Mouse (Mus musculus) thymus, postnatal 14 days (tissue): ENCODE data around the gene Olfr161.
"Not testable (repeated sequence)": the region's sequence is repeated elsewhere in the genome, so short reads cannot be mapped to it uniquely, and the experiment has no call there.

Experiments used
- DNase-seq: peaks from one replicate; pipeline ENCODE4 v3.0.0; 2021

Gene Olfr161

DNA sequence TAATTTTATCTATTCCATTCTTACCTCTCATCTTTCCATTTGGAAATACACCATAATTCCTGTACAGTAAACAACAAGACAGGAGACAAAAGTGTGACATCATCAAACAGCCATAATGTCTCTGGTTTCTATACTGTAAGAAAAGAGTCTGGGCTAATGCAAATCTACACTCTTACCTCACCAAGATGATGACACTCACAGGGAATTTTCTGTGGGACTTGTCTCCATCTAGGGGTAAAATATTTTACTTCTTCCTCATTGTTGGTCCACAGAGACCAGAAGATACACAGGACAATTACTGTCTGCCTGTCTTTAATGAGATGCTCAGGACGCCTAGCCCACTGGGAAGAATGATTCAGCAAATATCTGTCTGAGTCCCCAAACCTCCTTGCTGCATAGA lies at the start of gene Olfr161:
Gene Olfr161 (plus strand): TSS at position 352 of the 400 bp plus-strand sequence.
- DNase-seq: no peak

DNA sequence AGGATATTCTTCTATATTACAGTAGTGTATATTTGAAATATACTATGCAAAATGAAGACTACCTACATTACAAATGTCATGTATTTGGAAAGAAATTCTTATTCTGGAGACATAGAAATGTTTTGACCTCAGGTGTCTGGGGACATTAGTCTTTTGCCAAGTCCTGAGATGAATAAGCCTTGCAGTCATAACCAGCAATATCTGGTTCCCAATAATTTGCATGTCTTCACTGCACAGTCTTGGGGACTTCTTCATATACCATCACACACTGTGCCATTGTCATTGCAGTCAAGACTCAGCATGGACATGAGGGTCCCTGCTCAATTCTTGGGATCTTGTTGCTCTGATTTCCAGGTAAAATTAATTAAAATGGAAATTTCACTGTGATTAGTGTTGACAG lies 27.3 kb upstream of the Olfr161 start:
- DNase-seq: no peak

DNA sequence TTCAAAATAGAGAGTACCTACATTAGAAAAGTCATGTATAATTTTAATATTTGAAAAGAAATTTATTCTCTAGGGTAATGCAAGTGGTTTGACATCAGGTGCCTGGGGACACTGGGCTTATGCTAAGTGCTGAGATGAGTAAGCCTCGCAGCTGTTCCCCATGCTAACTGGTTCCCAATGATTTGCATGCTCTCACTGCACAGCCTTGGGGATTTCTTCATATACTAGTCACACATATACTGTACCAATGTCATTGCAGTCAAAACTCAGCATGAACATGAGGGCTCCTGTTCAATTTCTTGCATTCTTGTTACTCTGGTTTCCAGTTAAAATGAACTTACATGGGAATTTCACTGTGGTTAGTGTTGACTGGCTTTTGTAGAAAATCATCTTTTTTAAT lies 13.2 kb upstream of the Olfr161 start:
- DNase-seq: not testable (repeated sequence)

DNA sequence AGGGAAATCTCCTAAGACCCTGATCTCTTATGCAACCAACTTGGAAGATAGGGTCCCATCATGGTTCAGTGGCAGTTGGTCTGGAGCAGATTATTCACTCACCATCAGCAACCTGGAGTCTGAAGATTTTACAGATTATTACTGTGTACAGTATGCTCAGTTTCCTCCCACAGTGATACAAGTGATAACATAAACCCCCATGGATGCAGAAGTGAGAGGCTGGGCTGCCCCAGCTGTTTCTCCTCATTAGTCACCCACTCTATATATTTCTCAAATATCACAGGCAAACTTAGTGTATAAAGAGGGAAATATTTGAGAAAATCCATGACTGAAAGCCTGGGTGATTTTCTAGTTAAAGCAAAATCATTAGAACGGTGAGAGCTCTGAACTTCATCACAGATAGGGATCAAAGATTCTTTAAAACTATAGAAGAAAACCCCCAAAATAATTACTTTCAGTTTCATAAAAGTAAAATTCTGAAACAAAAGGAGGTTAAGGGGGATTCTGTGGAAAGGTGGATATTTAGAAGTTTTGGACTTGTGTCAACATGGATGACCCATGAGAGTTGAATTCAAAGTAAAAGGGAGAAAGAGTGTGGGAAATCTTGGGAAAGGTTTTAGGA lies 12.5 kb upstream of the Olfr161 start:
- not testable (repeated sequence) for DNase-seq

DNA sequence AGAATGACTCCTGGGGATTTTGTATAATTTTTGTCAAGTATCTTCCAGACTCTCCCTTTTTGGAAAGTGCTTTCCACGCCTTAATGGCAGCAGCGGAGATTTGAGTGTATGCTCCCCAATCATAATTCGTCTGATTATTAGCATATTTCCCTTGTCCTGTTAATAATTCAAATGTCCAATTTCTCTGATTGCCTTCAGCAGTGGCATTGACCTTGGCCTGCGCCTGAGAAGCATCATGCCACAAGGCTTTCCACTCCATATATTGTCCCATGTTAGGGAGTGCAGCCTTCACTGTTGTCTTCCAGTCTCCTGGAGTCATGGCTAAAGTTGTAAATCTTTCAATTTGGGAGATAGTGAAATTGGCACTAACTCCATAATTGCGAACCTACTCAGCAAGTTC lies 40.5 kb downstream of the Olfr161 start:
- DNase-seq: not testable (repeated sequence)

DNA sequence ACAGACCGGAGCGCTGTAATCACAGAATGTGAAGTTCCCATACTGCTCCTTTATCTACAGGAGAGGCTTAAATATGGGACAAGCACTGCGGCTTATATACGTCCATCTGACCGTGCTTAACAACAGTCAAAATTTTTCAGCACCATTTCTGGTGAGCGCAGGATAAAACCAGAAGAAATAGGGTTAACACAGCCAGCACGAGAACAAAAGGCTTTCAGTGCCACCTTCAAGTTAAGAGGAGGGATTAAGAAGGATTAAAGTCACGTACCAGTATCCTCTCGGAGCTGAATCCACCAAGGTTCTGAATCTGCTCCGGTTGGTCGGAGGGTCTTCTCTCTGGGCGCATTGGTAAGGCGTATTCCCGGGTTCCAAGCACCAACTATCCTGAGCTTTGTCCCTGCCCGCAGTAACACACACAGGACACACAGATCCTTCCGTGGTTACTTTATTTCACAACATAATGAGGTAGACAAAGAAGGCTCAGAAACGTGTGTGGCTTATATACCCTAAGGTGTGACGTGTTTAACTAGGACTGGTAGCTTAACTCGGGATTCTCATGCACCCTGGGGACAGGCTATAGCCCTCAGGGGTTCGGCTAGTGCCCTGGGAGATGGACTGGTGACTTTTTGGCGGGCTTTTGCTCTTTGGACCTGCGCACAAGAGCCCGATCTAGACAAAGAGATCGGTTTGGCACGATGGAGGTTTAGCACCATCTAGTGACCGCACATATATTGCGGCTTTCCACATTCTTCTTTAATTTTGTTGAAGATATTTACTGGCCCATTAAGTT lies 41.9 kb downstream of the Olfr161 start:
- not testable (repeated sequence) for DNase-seq
